Mouse (Mus musculus): ENCODE measurements around the gene Zdhhc22. TPM values are rescaled to one million over a fixed set of nuclear protein-coding genes. Genes with fewer than 3 reads are reported as not detected.

The Zdhhc22 gene
- polyA plus RNA-seq, 1 experiment from 2014 or later, result 26.9 TPM

- Histone ChIP-seq H3K27me3 (replicated peaks; ENCODE audit: control insufficient read depth, insufficient read depth, low read length) (no peaks in the 10 kb centered on the region), H3K9ac (ENCODE audit: low read depth, low read length) (no peak overlapping the region), H3K4me3 (ENCODE audit: low read length) (no peak overlapping the region), H3K27ac (ENCODE audit: low read depth, low read length) (no peak overlapping the region), H3K4me2 (ENCODE audit: low read length) (no peak overlapping the region), H3K9me3 (ENCODE audit: control insufficient read depth, low read length) (no peaks in the 10 kb centered on the region), H3K4me1 (ENCODE audit: control insufficient read depth, insufficient read depth, low read depth, low read length) (peaks cover 8% of the 10 kb centered on the region), H3K36me3 (ENCODE audit: control insufficient read depth, insufficient read depth, low read length) (no peaks in the 10 kb centered on the region)
- WGBS, result 46% methylated on average over 5 of the region's 5 CpGs
- ATAC-seq, result peak; percentile 46
Observed at GRCm38 (mm10) chr12:87000151-87000839, 10.1 kb upstream of the Zdhhc22 start.

DNA sequence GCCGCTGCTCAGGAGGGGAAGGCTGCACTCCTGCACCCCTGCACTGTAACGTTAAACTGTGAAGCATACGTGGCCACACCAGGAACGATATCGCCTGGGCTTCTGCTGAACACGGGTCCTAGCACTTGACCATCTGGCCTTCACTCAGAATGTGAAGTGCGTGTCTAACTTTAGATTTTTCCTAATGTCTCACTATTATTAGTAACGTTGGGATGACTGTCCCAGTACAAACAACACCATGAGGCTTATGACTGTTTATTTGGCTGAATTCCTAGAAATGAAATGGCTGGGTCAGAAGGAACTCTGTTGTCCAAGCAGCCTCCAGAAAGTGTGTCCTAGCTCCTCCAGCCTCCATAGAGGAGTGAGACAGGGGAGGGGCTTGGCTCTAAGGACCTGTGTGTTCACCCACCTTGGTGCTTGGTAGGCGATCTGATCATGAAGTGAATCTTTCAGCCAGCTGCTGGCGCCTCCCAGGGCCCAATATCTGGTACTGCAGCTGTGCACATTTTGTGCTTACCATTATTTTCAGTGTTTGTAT lies 9.1 kb upstream of the Zdhhc22 start:
- Histone ChIP-seq H3K4me3 (ENCODE audit: low read length) (no peak overlapping the region), H3K9me3 (ENCODE audit: control insufficient read depth, low read length) (no peaks in the 10 kb centered on the region), H3K36me3 (ENCODE audit: control insufficient read depth, insufficient read depth, low read length) (no peaks in the 10 kb centered on the region), H3K27ac (ENCODE audit: low read depth, low read length) (no peak overlapping the region), H3K4me2 (ENCODE audit: low read length) (no peak overlapping the region), H3K4me1 (ENCODE audit: control insufficient read depth, insufficient read depth, low read depth, low read length) (peaks cover 5% of the 10 kb centered on the region), H3K9ac (ENCODE audit: low read depth, low read length) (no peak overlapping the region), H3K27me3 (replicated peaks; ENCODE audit: control insufficient read depth, insufficient read depth, low read length) (no peaks in the 10 kb centered on the region)
- ATAC-seq, result no peak
- WGBS, result 75% methylated on average over 10 of the region's 10 CpGs

DNA sequence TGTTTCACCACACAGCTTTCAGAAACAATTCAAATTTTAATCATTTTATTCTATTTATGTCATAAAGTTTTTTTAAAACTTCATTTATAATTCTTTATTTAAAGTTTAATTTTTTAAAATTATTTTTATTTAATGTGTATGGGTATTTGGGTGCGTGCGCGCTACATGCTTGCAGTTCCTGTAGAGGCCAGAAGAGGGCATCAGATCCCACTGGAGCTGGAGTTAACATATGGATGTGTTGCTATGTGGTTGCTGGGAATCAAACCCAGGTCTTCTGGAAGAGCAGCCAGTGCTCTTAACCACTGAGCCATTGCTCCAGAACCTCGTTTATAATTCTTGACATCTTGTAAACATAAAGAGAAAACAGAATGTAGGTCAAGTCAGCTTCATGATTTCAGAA lies 8.5 kb upstream of the Zdhhc22 start:
- Histone ChIP-seq H3K27me3 (replicated peaks; ENCODE audit: control insufficient read depth, insufficient read depth, low read length) (no peaks in the 10 kb centered on the region), H3K36me3 (ENCODE audit: control insufficient read depth, insufficient read depth, low read length) (no peaks in the 10 kb centered on the region), H3K4me1 (ENCODE audit: control insufficient read depth, insufficient read depth, low read depth, low read length) (peaks cover 5% of the 10 kb centered on the region), H3K9me3 (ENCODE audit: control insufficient read depth, low read length) (no peaks in the 10 kb centered on the region), H3K4me2 (ENCODE audit: low read length) (no peak overlapping the region), H3K4me3 (ENCODE audit: low read length) (no peak overlapping the region), H3K9ac (ENCODE audit: low read depth, low read length) (no peak overlapping the region), H3K27ac (ENCODE audit: low read depth, low read length) (no peak overlapping the region)
- no peak for ATAC-seq
- WGBS, result 89% methylated on average over 4 of the region's 4 CpGs

GRCm38 (mm10) chr12:86995931-86996330 lies 5.7 kb upstream of the Zdhhc22 start:
- peaks cover 5% of the 10 kb centered on the region for H3K4me1 ChIP-seq (ENCODE audit: control insufficient read depth, insufficient read depth, low read depth, low read length)
- H3K4me3 ChIP-seq (ENCODE audit: low read length), result no peak overlapping the region
- no peak overlapping the region for H3K4me2 ChIP-seq (ENCODE audit: low read length)
- ATAC-seq, result no peak
- no peaks in the 10 kb centered on the region for H3K36me3 ChIP-seq (ENCODE audit: control insufficient read depth, insufficient read depth, low read length)
- H3K27me3 ChIP-seq (replicated peaks; ENCODE audit: control insufficient read depth, insufficient read depth, low read length), result no peaks in the 10 kb centered on the region
- no peak overlapping the region for H3K9ac ChIP-seq (ENCODE audit: low read depth, low read length)
- WGBS, result 74% methylated on average over 6 of the region's 6 CpGs
- no peak overlapping the region for H3K27ac ChIP-seq (ENCODE audit: low read depth, low read length)
- no peaks in the 10 kb centered on the region for H3K9me3 ChIP-seq (ENCODE audit: control insufficient read depth, low read length)

DNA sequence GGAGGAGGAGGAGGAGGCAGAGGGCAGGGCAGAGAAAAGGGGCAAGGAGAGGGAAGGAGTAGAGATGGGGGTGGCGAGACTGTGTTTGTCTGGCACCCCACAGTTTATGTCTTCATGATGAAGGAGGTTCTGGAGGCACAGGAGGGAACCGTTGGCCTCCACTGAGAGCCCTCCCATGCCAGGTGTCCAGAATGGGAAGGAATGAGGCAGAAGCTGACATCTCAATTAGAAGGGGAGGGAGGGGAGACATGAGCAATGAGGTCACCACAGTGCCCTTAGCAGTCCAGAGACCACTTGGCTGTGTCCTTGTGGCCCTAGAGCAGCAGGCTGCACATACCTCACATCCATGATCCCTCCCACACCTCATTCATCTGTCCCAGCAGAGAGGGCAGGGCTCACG lies 4.5 kb upstream of the Zdhhc22 start:
- Histone ChIP-seq H3K4me2 (ENCODE audit: low read length) (no peak overlapping the region), H3K9ac (ENCODE audit: low read depth, low read length) (no peak overlapping the region), H3K4me3 (ENCODE audit: low read length) (no peak overlapping the region), H3K27ac (ENCODE audit: low read depth, low read length) (no peak overlapping the region), H3K4me1 (ENCODE audit: control insufficient read depth, insufficient read depth, low read depth, low read length) (peaks cover 5% of the 10 kb centered on the region), H3K36me3 (ENCODE audit: control insufficient read depth, insufficient read depth, low read length) (no peaks in the 10 kb centered on the region), H3K9me3 (ENCODE audit: control insufficient read depth, low read length) (no peaks in the 10 kb centered on the region), H3K27me3 (replicated peaks; ENCODE audit: control insufficient read depth, insufficient read depth, low read length) (no peaks in the 10 kb centered on the region; the same call in 1 of the 2 replicates)
- no peak for ATAC-seq
- WGBS, result 35% methylated on average over 3 of the region's 3 CpGs

GRCm38 (mm10) chr12:86994166-86994565 lies 3.9 kb upstream of the Zdhhc22 start:
- 36% methylated on average over 4 of the region's 4 CpGs for WGBS
- Histone ChIP-seq H3K9me3 (ENCODE audit: control insufficient read depth, low read length) (no peaks in the 10 kb centered on the region), H3K4me3 (ENCODE audit: low read length) (no peak overlapping the region), H3K27me3 (replicated peaks; ENCODE audit: control insufficient read depth, insufficient read depth, low read length) (peaks cover under 1% of the 10 kb centered on the region; the same call in 1 of the 2 replicates), H3K27ac (ENCODE audit: low read depth, low read length) (no peak overlapping the region), H3K36me3 (ENCODE audit: control insufficient read depth, insufficient read depth, low read length) (no peaks in the 10 kb centered on the region), H3K4me1 (ENCODE audit: control insufficient read depth, insufficient read depth, low read depth, low read length) (peaks cover 10% of the 10 kb centered on the region), H3K9ac (ENCODE audit: low read depth, low read length) (no peak overlapping the region), H3K4me2 (ENCODE audit: low read length) (no peak overlapping the region)
- no peak for ATAC-seq

- 39% methylated on average over 2 of the region's 2 CpGs for WGBS
- peak overlapping the region; percentile 87 for H3K4me2 ChIP-seq (ENCODE audit: low read length)
- H3K27me3 ChIP-seq (replicated peaks; ENCODE audit: control insufficient read depth, insufficient read depth, low read length), result peaks cover 15% of the 10 kb centered on the region
Observed at GRCm38 (mm10) chr12:86990755-86991110, 503 bp upstream of the Zdhhc22 start.

DNA sequence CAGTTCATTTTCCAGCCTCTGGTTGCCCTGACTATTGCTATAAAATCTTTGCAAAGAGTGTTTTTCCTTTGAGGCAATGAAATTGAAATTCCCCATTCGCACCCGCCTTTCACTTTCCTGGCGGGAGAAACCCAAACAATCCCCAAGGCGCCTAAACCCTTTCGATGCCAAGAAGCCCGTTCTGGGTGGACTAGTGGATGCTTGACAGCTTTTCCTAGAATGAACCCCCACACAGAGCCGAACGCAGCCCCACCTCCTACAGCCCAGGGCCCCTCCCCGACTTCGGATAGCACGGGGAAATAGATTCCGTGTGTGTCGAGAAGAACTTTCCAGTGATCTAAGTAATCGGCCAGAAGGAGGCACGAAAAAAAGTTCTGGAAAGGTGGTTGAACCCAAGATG lies 852 bp downstream of the Zdhhc22 start:
- H3K27me3 ChIP-seq (replicated peaks; ENCODE audit: control insufficient read depth, insufficient read depth, low read length), result peaks cover 15% of the 10 kb centered on the region
- ATAC-seq, result no peak

More at GRCm38 (mm10) chr12:86990755-86991110, 503 bp upstream of the Zdhhc22 start:
- Histone ChIP-seq H3K9me3 (ENCODE audit: control insufficient read depth, low read length) (no peaks in the 10 kb centered on the region), H3K4me3 (ENCODE audit: low read length) (peak overlapping the region; percentile 68), H3K27ac (ENCODE audit: low read depth, low read length) (peak overlapping the region; percentile 67; the same call in 1 of the 2 replicates), H3K9ac (ENCODE audit: low read depth, low read length) (peak overlapping the region; percentile 81), H3K4me1 (ENCODE audit: control insufficient read depth, insufficient read depth, low read depth, low read length) (peaks cover 12% of the 10 kb centered on the region), H3K36me3 (ENCODE audit: control insufficient read depth, insufficient read depth, low read length) (no peaks in the 10 kb centered on the region)
- ATAC-seq, result peak; percentile 31; the same call in 1 of the 2 replicates

DNA sequence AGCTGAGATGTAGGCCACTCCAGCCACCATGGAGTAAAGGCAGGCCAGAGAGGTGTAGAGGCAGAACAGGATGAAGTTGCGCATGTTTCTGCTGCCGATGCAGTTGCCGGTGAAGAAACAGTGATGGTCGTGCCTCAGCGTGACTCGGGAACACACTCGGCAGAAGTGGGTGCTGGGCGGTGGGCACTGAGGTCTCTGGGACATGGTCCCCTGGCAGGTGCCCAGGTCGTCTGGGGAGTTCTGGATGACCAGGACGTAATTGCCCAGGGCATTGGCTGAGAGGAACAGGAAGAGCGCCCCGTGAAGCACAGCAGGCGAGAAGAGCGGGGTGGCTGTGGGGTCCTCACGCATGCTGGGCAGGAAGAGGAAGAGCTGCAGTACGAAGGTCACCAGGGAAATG lies 2.0 kb downstream of the Zdhhc22 start:
- H3K27me3 ChIP-seq (replicated peaks; ENCODE audit: control insufficient read depth, insufficient read depth, low read length), result peaks cover 15% of the 10 kb centered on the region
- ATAC-seq, result no peak
- peaks cover 23% of the 10 kb centered on the region for H3K4me1 ChIP-seq (ENCODE audit: control insufficient read depth, insufficient read depth, low read depth, low read length)
- H3K4me2 ChIP-seq (ENCODE audit: low read length), result no peak overlapping the region
- H3K9ac ChIP-seq (ENCODE audit: low read depth, low read length), result no peak overlapping the region; the same call in 1 of the 2 replicates
- no peaks in the 10 kb centered on the region for H3K36me3 ChIP-seq (ENCODE audit: control insufficient read depth, insufficient read depth, low read length)
- no peak overlapping the region for H3K4me3 ChIP-seq (ENCODE audit: low read length)
- no peaks in the 10 kb centered on the region for H3K9me3 ChIP-seq (ENCODE audit: control insufficient read depth, low read length)
- WGBS, result 53% methylated on average over 16 of the region's 16 CpGs
- no peak overlapping the region for H3K27ac ChIP-seq (ENCODE audit: low read depth, low read length)

More for the DNA sequence above, 852 bp downstream of the Zdhhc22 start:
- Histone ChIP-seq H3K27ac (ENCODE audit: low read depth, low read length) (no peak overlapping the region), H3K4me3 (ENCODE audit: low read length) (peak overlapping the region; percentile 68), H3K36me3 (ENCODE audit: control insufficient read depth, insufficient read depth, low read length) (no peaks in the 10 kb centered on the region), H3K9me3 (ENCODE audit: control insufficient read depth, low read length) (no peaks in the 10 kb centered on the region), H3K4me2 (ENCODE audit: low read length) (peak overlapping the region; percentile 87), H3K4me1 (ENCODE audit: control insufficient read depth, insufficient read depth, low read depth, low read length) (peaks cover 12% of the 10 kb centered on the region), H3K9ac (ENCODE audit: low read depth, low read length) (peak overlapping the region; percentile 81)
- WGBS, result 4% methylated on average over 15 of the region's 15 CpGs

All from hindbrain, embryonic 16.5 days (tissue).